9 mouse cellular contexts compared by ENCODE assay signal in the genomic region with DNA sequence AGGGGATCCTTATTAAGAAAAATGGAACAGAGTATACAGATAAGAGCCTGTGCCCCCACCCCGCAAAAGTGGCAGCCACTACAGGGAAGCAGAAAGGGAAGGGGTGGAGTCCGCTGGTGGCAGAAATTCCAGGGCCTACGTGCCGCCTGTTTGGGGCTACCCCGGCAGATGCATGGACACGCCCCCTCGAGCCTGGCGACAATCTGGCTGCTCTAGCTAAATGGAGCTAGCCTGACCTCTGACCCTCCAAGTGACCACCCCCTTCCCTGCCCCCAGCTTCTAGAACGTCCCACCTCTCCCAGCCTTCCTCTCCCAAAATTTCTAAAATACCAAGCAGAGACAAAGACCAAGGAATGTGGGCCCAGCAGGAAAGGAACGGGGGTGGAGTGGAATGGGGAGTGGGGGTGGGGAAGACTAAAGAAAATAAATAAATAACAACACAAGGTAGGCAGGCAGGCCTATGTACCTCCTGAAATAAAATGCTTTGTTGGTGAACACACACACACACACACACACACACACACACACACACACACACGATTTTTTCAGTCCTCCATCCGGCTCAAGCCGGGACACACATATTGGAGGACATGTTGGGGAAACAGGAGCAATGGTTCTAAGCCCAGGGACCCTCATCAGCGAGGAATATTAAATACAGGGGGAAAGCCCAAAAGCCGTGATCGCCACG. TPM values are rescaled to one million over a fixed set of nuclear protein-coding genes. Genes with fewer than 3 reads are reported as not detected.
DNase-seq lines count a peak whose midpoint lies in the region; ATAC-seq and TF ChIP-seq lines count a peak whose summit lies in the region.
"Had no signal": no experiment of that assay in that cellular context is flagged by ENCODE, and none has a peak within 500 bp of the region (broad histone marks: within the 10 kb centered on the region; RNA-seq: fewer than 3 reads in every experiment).

No protein-coding gene starts in this region.

- peaks cover 92% of the 10 kb centered on the region for H3K4me1 ChIP-seq in forebrain, embryonic 10.5 days
- no peaks in the 10 kb centered on the region for H3K4me1 ChIP-seq in forebrain, postnatal 0 days (ENCODE audit: insufficient read depth)
- peaks cover 44% of the 10 kb centered on the region for H3K4me1 ChIP-seq in embryonic facial prominence, embryonic 12.5 days
- peaks cover 16% of the 10 kb centered on the region for H3K4me1 ChIP-seq in hindbrain, embryonic 11.5 days (replicated peaks; ENCODE audit: control insufficient read depth, insufficient read depth, low read length)
- H3K4me1 ChIP-seq in limb, embryonic 15.5 days: peaks cover 28% of the 10 kb centered on the region
- H3K4me1 ChIP-seq in stomach, postnatal 0 days (replicated peaks; ENCODE audit: control insufficient read depth, insufficient read depth): no peaks in the 10 kb centered on the region

- H3K4me3 ChIP-seq in forebrain, embryonic 10.5 days: peak overlapping the region; percentile 26
- no peak overlapping the region for H3K4me3 ChIP-seq in forebrain, postnatal 0 days (ENCODE audit: low read depth, low read length)
- no peak overlapping the region for H3K4me3 ChIP-seq in embryonic facial prominence, embryonic 12.5 days
- no peak overlapping the region for H3K4me3 ChIP-seq in hindbrain, embryonic 11.5 days (ENCODE audit: low read depth, low read length)
- H3K4me3 ChIP-seq in limb, embryonic 15.5 days: no peak overlapping the region
- H3K4me3 ChIP-seq in stomach, postnatal 0 days (ENCODE audit: low read depth, low read length): no peak overlapping the region

- H3K27ac ChIP-seq in forebrain, embryonic 10.5 days: peak overlapping the region; percentile 89
- H3K27ac ChIP-seq in forebrain, postnatal 0 days (ENCODE audit: low read depth, low read length): no peak overlapping the region
- H3K27ac ChIP-seq in embryonic facial prominence, embryonic 12.5 days: peak overlapping the region; percentile 50; the same call in 1 of the 2 replicates
- no peak overlapping the region for H3K27ac ChIP-seq in hindbrain, embryonic 11.5 days (ENCODE audit: low read depth, low read length)
- 0 out of 2 replicates have a peak overlapping the region, but pooled peaks have one; percentile 38 for H3K27ac ChIP-seq in limb, embryonic 15.5 days
- no peak overlapping the region for H3K27ac ChIP-seq in stomach, postnatal 0 days (replicated peaks)

- H3K9ac ChIP-seq in forebrain, postnatal 0 days: no peak overlapping the region
- H3K9ac ChIP-seq in embryonic facial prominence, embryonic 12.5 days: no peak overlapping the region
- H3K9ac ChIP-seq in hindbrain, embryonic 11.5 days (ENCODE audit: low read depth, low read length): no peak overlapping the region
- no peak overlapping the region for H3K9ac ChIP-seq in limb, embryonic 15.5 days
- H3K9ac ChIP-seq in stomach, postnatal 0 days (ENCODE audit: low read length): no peak overlapping the region

- DNase-seq in forebrain, embryonic 10.5 days (ENCODE audit: extremely low spot score, low spot score): peak; percentile 87
- no peak for DNase-seq in forebrain, postnatal 0 days
- DNase-seq in hindbrain, embryonic 11.5 days (ENCODE audit: low spot score): peak; percentile 78
- peak; percentile 53 for DNase-seq in stomach, postnatal 0 days (ENCODE audit: low spot score)
- no peak for DNase-seq in frontal cortex, postnatal 25 days (ENCODE audit: low spot score in 2 of 2)
- DNase-seq in thymus, postnatal 25 days: no peak

- no peaks in the 10 kb centered on the region for H3K9me3 ChIP-seq in forebrain, embryonic 10.5 days
- H3K9me3 ChIP-seq in forebrain, postnatal 0 days (ENCODE audit: low read length): no peaks in the 10 kb centered on the region
- H3K9me3 ChIP-seq in embryonic facial prominence, embryonic 12.5 days: no peaks in the 10 kb centered on the region
- H3K9me3 ChIP-seq in hindbrain, embryonic 11.5 days (ENCODE audit: control insufficient read depth, low read length): no peaks in the 10 kb centered on the region
- H3K9me3 ChIP-seq in limb, embryonic 15.5 days: no peaks in the 10 kb centered on the region
- H3K9me3 ChIP-seq in stomach, postnatal 0 days (ENCODE audit: control insufficient read depth, low read length): no peaks in the 10 kb centered on the region

- 3% methylated on average over 17 of the region's 17 CpGs for WGBS in forebrain, embryonic 10.5 days
- 13% methylated on average over 17 of the region's 17 CpGs for WGBS in forebrain, postnatal 0 days
- WGBS in embryonic facial prominence, embryonic 12.5 days: 9% methylated on average over 17 of the region's 17 CpGs
- WGBS in hindbrain, embryonic 11.5 days: 8% methylated on average over 17 of the region's 17 CpGs
- 18% methylated on average over 17 of the region's 17 CpGs for WGBS in limb, embryonic 15.5 days
- 22% methylated on average over 17 of the region's 17 CpGs for WGBS in stomach, postnatal 0 days

- TF ChIP-seq CTCF in forebrain, postnatal 0 days (IDR thresholded peaks at IDR 0.05; ENCODE audit: low read depth): no peak
- no peak for TF ChIP-seq CTCF in stomach, postnatal 0 days (IDR thresholded peaks at IDR 0.05; ENCODE audit: low read depth)

- H3K27me3 ChIP-seq in forebrain, embryonic 10.5 days (ENCODE audit: poor library complexity, severe bottlenecking): no peaks in the 10 kb centered on the region
- H3K27me3 ChIP-seq in forebrain, postnatal 0 days (ENCODE audit: insufficient read depth, low read length): no peaks in the 10 kb centered on the region; the same call in 1 of the 2 replicates
- no peaks in the 10 kb centered on the region for H3K27me3 ChIP-seq in embryonic facial prominence, embryonic 12.5 days
- no peaks in the 10 kb centered on the region for H3K27me3 ChIP-seq in hindbrain, embryonic 11.5 days (ENCODE audit: control insufficient read depth, insufficient read depth, low read length)
- no peaks in the 10 kb centered on the region for H3K27me3 ChIP-seq in limb, embryonic 15.5 days
- no peaks in the 10 kb centered on the region for H3K27me3 ChIP-seq in stomach, postnatal 0 days (ENCODE audit: control insufficient read depth, insufficient read depth, low read length)

- TF ChIP-seq EP300 in stomach, postnatal 0 days (optimal IDR thresholded peaks at IDR 0.05): no peak

- H3K36me3 ChIP-seq in forebrain, embryonic 10.5 days (replicated peaks): peaks cover 21% of the 10 kb centered on the region
- H3K36me3 ChIP-seq in forebrain, postnatal 0 days (ENCODE audit: insufficient read depth): no peaks in the 10 kb centered on the region
- no peaks in the 10 kb centered on the region for H3K36me3 ChIP-seq in embryonic facial prominence, embryonic 12.5 days
- no peaks in the 10 kb centered on the region for H3K36me3 ChIP-seq in hindbrain, embryonic 11.5 days (ENCODE audit: control insufficient read depth, insufficient read depth, low read length)
- H3K36me3 ChIP-seq in limb, embryonic 15.5 days: no peaks in the 10 kb centered on the region
- no peaks in the 10 kb centered on the region for H3K36me3 ChIP-seq in stomach, postnatal 0 days (ENCODE audit: control insufficient read depth, insufficient read depth, low read length)

- no peak overlapping the region for H3K4me2 ChIP-seq in forebrain, postnatal 0 days (ENCODE audit: low read depth)
- H3K4me2 ChIP-seq in embryonic facial prominence, embryonic 12.5 days (replicated peaks): peak overlapping the region; percentile 32
- H3K4me2 ChIP-seq in hindbrain, embryonic 11.5 days (replicated peaks; ENCODE audit: low read depth, low read length): peak overlapping the region; percentile 12; the same call in 1 of the 2 replicates
- no peak overlapping the region for H3K4me2 ChIP-seq in limb, embryonic 15.5 days
- peak overlapping the region; percentile 23; the same call in 1 of the 2 replicates for H3K4me2 ChIP-seq in stomach, postnatal 0 days (replicated peaks; ENCODE audit: low read depth)

- no peak for ATAC-seq in forebrain, postnatal 0 days
- peak; percentile 31; the same call in 1 of the 2 replicates for ATAC-seq in embryonic facial prominence, embryonic 12.5 days (ENCODE audit: insufficient number of reproducible peaks, insufficient read depth, low FRiP score, low TSS enrichment)
- ATAC-seq in hindbrain, embryonic 11.5 days (ENCODE audit: low FRiP score): peak; percentile 63
- peak; percentile 27; the same call in 1 of the 2 replicates for ATAC-seq in limb, embryonic 15.5 days (ENCODE audit: insufficient number of reproducible peaks, low FRiP score, low TSS enrichment, low read depth)
- ATAC-seq in stomach, postnatal 0 days (ENCODE audit: low FRiP score, low TSS enrichment): 0 out of 2 replicates have a peak, but pooled peaks have one; percentile 27

RNA-seq across cellular contexts. Expression of gene C130032M10Rik, which starts 12.6 kb away (rescaled TPM):
- 1.0 and 1.2 TPM in 2 replicates for polyA plus RNA-seq in forebrain, embryonic 10.5 days (2016; fragmentation: Nextera tagmentation; extraction: Ambion mirVana)
- not detected in 2 replicates for total RNA-seq in forebrain, postnatal 0 days (2014; rRNA removed)
- not detected in 2 replicates for polyA plus RNA-seq in forebrain, postnatal 0 days (2015; fragmentation: Nextera tagmentation; extraction: Ambion mirVana)
- polyA plus RNA-seq in embryonic facial prominence, embryonic 12.5 days (2016; fragmentation: Nextera tagmentation; extraction: Ambion mirVana): 0.43 and 0.60 TPM in 2 replicates
- polyA plus RNA-seq in hindbrain, embryonic 11.5 days (2014; fragmentation: Nextera tagmentation; extraction: Ambion mirVana): not detected in 2 replicates
- 5.5 and 6.6 TPM in 2 replicates for polyA plus RNA-seq in limb, embryonic 15.5 days (2015; fragmentation: Nextera tagmentation; extraction: Ambion mirVana)
- not detected in 2 replicates for polyA plus RNA-seq in stomach, postnatal 0 days (2015; fragmentation: Nextera tagmentation; extraction: Ambion mirVana)
- total RNA-seq: gastrocnemius, adult 8-10 months had no signal

RNA-seq across cellular contexts. Expression of gene Ccr4, which starts 23.4 kb away (rescaled TPM):
- polyA plus RNA-seq in forebrain, embryonic 10.5 days (2016; fragmentation: Nextera tagmentation; extraction: Ambion mirVana): not detected in 2 replicates
- not detected in 2 replicates for total RNA-seq in forebrain, postnatal 0 days (2014; rRNA removed)
- polyA plus RNA-seq in forebrain, postnatal 0 days (2015; fragmentation: Nextera tagmentation; extraction: Ambion mirVana): not detected in 2 replicates
- not detected in 2 replicates for polyA plus RNA-seq in embryonic facial prominence, embryonic 12.5 days (2016; fragmentation: Nextera tagmentation; extraction: Ambion mirVana)
- not detected in 2 replicates for polyA plus RNA-seq in hindbrain, embryonic 11.5 days (2014; fragmentation: Nextera tagmentation; extraction: Ambion mirVana)
- polyA plus RNA-seq in limb, embryonic 15.5 days (2015; fragmentation: Nextera tagmentation; extraction: Ambion mirVana): 4.5 and 5.7 TPM in 2 replicates
- not detected in 2 replicates for polyA plus RNA-seq in stomach, postnatal 0 days (2015; fragmentation: Nextera tagmentation; extraction: Ambion mirVana)
- total RNA-seq: gastrocnemius, adult 8-10 months had no signal

RNA-seq across cellular contexts. Expression of gene Trim71, which starts 36.0 kb away (rescaled TPM):
- polyA plus RNA-seq in forebrain, embryonic 10.5 days (2016; fragmentation: Nextera tagmentation; extraction: Ambion mirVana): 5.9 and 6.5 TPM in 2 replicates
- total RNA-seq in forebrain, postnatal 0 days (2014; rRNA removed): 0.08 and 0.19 TPM in 2 replicates
- 0.10 and 0.13 TPM in 2 replicates for polyA plus RNA-seq in forebrain, postnatal 0 days (2015; fragmentation: Nextera tagmentation; extraction: Ambion mirVana)
- polyA plus RNA-seq in embryonic facial prominence, embryonic 12.5 days (2016; fragmentation: Nextera tagmentation; extraction: Ambion mirVana): 0.95 and 1.1 TPM in 2 replicates
- 1.9 and 2.7 TPM in 2 replicates for polyA plus RNA-seq in hindbrain, embryonic 11.5 days (2014; fragmentation: Nextera tagmentation; extraction: Ambion mirVana)
- polyA plus RNA-seq in limb, embryonic 15.5 days (2015; fragmentation: Nextera tagmentation; extraction: Ambion mirVana): 0.24 and 0.27 TPM in 2 replicates
- polyA plus RNA-seq in stomach, postnatal 0 days (2015; fragmentation: Nextera tagmentation; extraction: Ambion mirVana): 0.47 and 0.51 TPM in 2 replicates
- total RNA-seq: gastrocnemius, adult 8-10 months had no signal

Comparison
In these comparisons a context has a peak if more than half of its experiments do, and no peak if none do; other contexts are left out.
1. DNase-seq: peak in forebrain, embryonic 10.5 days (single experiment), hindbrain, embryonic 11.5 days (single experiment) and stomach, postnatal 0 days (single experiment); none in forebrain, postnatal 0 days (single experiment), frontal cortex, postnatal 25 days (0 of 2) and thymus, postnatal 25 days (single experiment).
2. H3K27ac ChIP-seq: peak in forebrain, embryonic 10.5 days (single experiment), embryonic facial prominence, embryonic 12.5 days (single experiment) and limb, embryonic 15.5 days (single experiment); none in forebrain, postnatal 0 days (single experiment), hindbrain, embryonic 11.5 days (single experiment) and stomach, postnatal 0 days (single experiment).
3. H3K4me2 ChIP-seq: peak in embryonic facial prominence, embryonic 12.5 days (single experiment), hindbrain, embryonic 11.5 days (single experiment) and stomach, postnatal 0 days (single experiment); none in forebrain, postnatal 0 days (single experiment) and limb, embryonic 15.5 days (single experiment).